Mouse (Mus musculus): ENCODE measurements around the gene Rab17.

DNA sequence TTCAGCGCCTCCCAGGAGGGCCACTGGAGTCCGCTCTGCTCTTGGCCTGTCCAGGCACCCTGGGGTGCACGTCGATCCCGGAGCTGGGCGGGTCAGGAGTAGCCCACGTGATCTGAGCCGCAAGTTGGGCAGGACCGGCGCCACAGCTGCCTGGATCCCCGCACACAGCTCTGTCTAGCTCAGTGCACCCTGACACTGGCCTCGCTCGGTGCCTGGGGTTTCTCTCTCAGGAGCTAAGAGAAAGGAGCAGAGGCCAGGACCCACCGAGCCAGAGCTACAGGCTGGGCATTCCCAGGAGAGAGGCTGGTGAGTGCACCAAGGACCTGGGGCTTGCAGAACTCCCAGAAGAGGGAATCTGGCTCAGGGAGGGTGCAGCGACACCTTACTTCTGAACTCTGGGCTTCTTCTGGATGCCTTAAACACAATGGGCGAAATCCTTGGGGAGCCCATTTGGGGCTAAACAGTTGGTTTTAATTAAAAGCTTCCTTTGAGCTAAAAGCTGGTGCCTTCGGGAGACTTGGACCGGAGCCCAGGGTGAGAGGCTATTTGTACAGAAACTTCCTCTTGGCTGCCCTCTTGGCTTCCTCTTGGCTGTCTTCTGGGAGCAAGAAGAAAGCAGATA is 54.4 kb downstream of the Rab17 start, which contains the start of gene Mlph:
- 0 out of 2 replicates have a peak, but pooled peaks have one; percentile 6 for TF ChIP-seq POLR2A (IDR thresholded peaks at IDR 0.05; ENCODE audit: extremely low read depth, insufficient read depth, low read length)
- TF ChIP-seq CTCF (IDR thresholded peaks at IDR 0.05; ENCODE audit: low read depth, low read length) = no peak

Data from liver, adult 2 months (tissue).